Mouse (Mus musculus): ENCODE results near the gene Dclk3.

The Dclk3 gene

DNA sequence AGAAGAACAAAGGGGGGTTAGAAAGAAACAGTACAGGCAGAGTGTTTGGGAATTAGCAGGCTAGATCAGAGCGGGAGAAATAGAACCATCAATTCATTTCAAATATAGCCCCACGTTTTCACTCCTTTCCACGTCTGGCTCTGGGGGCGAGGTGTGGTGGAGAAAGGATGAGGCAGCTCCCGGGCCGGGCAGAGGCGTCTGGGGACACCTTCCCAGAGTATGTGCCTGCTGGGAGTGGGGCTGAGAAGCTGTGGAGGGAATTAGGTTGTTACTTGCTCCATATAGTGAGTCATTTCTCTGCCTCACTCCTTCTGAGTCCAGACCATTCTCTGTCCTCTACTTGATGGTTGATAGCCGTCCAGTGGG, 938 bp downstream of the Dclk3 start:
- no peak for DNase-seq (ENCODE audit: low spot score in 2 of 2)

DNA sequence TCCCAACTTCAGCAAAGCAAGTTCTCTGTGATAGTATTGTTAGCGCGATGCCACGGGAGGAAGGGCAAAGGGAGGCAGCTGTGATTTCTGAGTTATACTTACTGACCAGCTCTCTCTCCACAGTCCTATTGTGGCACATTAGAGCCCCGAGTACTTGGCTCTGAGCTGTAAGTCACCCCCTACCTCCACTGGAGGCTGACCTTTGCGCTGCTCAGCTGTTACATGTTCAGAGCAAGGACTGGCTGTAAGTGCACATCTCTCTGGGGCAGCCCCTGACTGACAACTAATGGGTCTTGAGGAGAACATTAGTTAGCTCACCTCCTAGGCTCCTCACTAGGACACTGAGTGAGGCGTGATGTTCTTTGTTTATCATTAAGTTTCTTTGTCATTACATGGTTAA, 1.6 kb downstream of the Dclk3 start:
- DNase-seq (ENCODE audit: low spot score in 2 of 2), result no peak

DNA sequence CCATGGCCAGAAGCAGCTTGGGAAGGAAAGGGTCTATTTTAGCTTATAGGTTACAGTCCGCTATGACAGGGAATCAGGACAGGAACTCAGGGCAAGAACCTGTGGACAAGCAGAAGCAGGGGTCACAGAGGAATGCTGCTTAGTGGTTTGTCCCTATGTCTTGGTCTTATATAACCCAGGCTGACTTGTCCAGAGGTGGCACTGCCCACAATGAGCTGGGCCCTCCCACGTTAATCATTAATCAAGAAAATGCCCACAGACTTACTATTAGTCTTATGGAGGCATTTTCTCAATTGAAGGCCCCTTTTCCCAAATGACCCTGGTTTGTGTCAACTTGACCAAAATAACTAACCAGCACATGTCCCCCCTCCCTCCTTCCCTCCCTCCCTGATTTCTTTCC, 2.3 kb downstream of the Dclk3 start:
- DNase-seq (ENCODE audit: low spot score in 2 of 2), result no peak

DNA sequence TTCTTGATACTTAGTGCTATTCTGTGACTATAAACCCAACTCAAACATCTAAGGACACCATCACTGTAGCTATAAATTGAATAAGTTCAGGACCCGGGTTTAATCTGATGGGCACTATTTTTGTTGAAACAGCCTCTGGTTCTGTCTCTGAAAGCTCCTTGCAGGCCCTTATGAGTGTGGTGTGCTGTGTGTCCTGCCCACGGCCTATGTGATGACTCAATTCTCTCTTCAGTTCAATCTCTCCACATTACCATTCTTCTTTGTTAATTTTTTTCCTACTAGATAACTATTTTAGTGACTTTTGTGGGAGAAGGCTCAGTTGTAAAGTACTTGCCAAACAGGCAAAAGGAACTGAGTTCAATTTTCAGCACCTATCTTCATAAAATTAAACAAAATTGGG, 7.3 kb downstream of the Dclk3 start:
- DNase-seq (ENCODE audit: low spot score in 2 of 2), result no peak

DNA sequence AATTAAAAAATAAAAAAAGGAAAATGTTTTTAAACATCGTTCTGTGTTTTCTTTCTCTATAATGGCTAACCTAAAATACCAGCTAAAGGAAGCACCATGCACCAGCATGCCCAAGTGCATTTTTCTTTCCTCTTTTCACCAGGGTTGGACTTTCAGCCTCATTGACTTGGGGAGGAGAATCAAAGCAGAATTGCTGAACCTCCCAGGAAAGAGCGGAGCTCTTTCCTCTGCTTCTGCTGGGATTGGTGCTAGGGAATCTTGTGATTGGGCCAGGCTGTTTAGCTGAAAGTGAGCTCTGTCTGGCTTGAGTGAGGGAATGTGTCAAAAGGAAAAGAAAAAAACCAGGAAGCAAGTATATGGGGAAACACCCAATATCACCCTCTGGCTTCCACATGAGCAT, 10.1 kb downstream of the Dclk3 start:
- no peak for DNase-seq (ENCODE audit: low spot score in 2 of 2)

GRCm38 (mm10) chr9:111449880-111450279, 11.0 kb downstream of the Dclk3 start:
- DNase-seq (ENCODE audit: low spot score in 2 of 2), result no peak

- no peak for DNase-seq (ENCODE audit: low spot score in 2 of 2)
Measured at GRCm38 (mm10) chr9:111450853-111451404, 12.0 kb downstream of the Dclk3 start.

GRCm38 (mm10) chr9:111453895-111454294, 15.0 kb downstream of the Dclk3 start:
- DNase-seq (ENCODE audit: low spot score in 2 of 2), result no peak

DNA sequence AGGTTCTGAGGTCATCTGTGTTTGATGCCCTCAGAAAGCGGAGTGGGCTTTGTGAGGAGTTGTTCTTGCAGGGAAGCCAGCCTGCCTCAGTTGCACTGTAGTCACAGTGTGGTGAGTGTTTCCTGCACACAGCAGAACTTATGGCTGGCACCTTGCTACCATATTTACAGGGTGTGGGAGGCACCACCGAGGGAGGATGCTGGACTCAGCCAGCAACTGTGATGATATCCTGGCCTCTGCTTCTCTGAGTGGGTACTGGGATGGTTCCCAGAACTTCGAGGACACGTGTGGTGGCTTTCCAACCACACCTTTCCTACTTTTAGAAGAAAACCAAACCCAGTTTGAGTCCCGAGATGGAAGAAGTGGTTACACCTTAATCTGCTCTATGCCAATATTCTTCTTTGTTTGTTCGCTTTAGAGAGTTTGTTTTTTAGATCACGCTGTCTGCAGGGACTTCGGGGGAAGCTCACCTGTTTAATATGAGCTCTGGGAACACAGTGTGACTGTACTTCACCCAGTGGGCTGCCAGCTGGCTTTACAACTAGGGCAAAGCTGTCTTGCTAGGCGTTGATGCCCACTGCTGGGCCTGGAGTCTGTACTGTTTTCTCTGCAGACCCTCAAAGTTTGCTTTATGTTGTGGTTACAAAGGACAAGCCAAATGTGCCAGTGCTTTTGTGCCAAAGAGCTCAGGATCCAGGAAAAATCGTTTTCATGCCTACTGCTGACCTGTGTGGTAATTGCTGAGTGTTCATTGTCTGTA, 18.5 kb downstream of the Dclk3 start:
- DNase-seq (ENCODE audit: low spot score in 2 of 2), result no peak

DNA sequence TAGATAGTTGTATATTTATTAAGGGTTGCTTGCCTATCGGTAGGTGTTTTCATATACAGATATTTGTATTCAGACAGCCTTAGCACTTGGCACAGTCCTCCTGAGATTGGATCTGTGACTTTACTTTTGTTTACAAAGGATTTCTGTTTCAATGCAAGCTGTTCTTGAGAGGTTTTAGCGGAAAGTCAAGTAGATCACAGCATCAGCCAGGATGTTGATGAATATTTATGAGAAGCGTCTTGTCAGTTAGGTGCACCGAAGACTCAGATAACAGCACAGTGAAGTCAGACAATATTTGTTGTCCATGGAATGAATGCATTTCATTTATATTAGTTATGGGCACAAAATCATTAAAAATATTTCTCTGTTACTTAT, 19.0 kb downstream of the Dclk3 start:
- DNase-seq (ENCODE audit: low spot score in 2 of 2), result no peak

- no peak for DNase-seq (ENCODE audit: low spot score in 2 of 2)
Measured at GRCm38 (mm10) chr9:111459466-111459865, 20.6 kb downstream of the Dclk3 start.

- DNase-seq (ENCODE audit: low spot score in 2 of 2), result no peak
Measured at GRCm38 (mm10) chr9:111460201-111460814, 21.4 kb downstream of the Dclk3 start.

GRCm38 (mm10) chr9:111461415-111462103, 22.7 kb downstream of the Dclk3 start:
- no peak for DNase-seq (ENCODE audit: low spot score in 2 of 2)

- DNase-seq (ENCODE audit: low spot score in 2 of 2), result no peak
Measured at GRCm38 (mm10) chr9:111465666-111466065, 26.8 kb downstream of the Dclk3 start.

- DNase-seq (ENCODE audit: low spot score in 2 of 2), result no peak
Measured at GRCm38 (mm10) chr9:111473686-111474457, 35.0 kb downstream of the Dclk3 start.

- no peak for DNase-seq (ENCODE audit: low spot score in 2 of 2)
Measured at GRCm38 (mm10) chr9:111474458-111474745, 35.5 kb downstream of the Dclk3 start.

- DNase-seq (ENCODE audit: low spot score in 2 of 2), result no peak
Measured at GRCm38 (mm10) chr9:111475281-111475680, 36.4 kb downstream of the Dclk3 start.

DNA sequence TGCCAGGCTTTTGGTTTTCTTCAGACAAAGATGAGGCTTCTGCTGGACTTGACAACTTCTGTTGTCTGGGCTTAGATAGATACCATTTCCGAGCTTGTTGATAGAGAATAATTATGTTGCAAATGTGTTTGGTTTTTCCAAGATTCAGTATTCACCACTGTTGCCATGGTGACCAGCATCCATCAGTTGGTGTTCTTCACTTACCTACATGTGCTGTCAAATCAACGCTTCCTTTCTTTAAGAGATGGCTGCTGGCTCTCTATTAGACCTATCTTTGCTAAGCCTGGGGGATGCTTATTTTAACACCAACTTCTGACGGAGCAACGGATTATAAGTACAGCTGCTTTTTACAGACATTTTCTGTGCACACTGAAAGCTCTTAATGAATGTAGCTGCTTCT, 37.1 kb downstream of the Dclk3 start:
- DNase-seq (ENCODE audit: low spot score in 2 of 2), result no peak

DNA sequence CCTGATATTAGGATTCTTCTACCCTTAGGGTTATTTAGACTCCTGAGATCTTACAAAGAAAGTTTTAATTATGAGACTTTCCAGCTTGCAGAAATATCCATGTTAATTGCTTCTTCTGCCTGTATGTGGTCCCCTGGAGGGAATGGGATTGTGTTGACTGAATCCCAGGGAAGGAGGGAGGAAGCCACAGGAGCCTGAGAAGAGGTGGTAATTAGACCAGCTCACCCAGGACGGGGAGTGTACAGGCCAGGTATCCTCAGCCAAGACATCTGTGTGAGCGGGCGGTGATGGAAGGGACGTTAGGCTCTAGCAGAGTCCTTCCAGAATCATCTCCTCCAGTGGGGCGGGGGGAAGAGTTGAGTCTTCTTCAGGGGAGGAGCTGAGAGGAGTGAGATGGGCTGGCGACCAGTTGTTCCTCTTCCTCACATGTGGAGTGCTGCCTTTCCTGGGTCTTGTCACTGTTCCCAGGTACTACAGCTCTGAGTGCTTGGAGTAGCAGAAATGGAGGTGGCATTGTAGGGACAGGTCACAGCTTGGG, 37.7 kb downstream of the Dclk3 start:
- DNase-seq (ENCODE audit: low spot score in 2 of 2), result no peak

DNA sequence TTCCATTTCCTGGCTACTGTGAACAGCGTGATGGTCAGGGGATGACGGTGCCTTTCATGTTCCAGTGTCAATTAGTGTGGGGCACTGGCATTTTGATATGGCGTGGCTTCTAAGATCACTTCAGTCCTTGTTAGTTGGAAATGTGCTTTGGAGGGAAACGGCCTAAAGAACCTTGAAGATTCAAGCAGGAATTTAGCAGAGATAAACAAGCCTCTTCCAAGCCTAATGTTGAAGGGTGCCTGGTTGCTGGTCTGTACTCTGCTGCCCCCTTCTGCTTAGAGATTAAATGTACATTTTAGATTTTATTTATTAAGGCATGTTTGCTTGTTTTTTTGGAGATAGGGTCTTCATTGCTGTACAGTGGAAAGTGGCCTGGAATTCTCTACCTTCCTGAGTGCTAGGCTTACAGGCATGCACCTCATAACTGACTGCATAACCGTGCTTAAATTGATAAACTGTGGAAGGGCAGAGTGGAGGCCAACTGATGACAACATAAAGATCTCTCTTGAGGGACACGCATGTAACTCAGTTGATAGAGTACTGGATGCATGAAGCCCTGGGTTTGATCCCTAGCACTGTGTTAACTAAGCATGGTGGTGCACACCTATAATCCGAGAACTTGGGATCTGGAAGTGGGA, 40.1 kb downstream of the Dclk3 start:
- DNase-seq (ENCODE audit: low spot score in 2 of 2), result no peak

- no peak for DNase-seq (ENCODE audit: low spot score in 2 of 2)
Measured at GRCm38 (mm10) chr9:111481011-111481410, 42.1 kb downstream of the Dclk3 start.

All from urinary bladder, adult 18-20 months (tissue).